Mouse (Mus musculus) liver, embryonic 14.5 days (tissue): ENCODE measurements around the gene Trio. TPM values are rescaled to one million over a fixed set of nuclear protein-coding genes. Genes with fewer than 3 reads are reported as not detected.

Source experiments
- ATAC-seq: fragments of 200-750 bp; cut with Nextera tagmentation; 2 replicates; pipeline ENCODE4 v1.8.0; 2017; ENCODE audit warnings: moderate number of reproducible peaks, mild to moderate bottlenecking, moderate library complexity; ENCODE audit not compliant: insufficient read depth
- DNase-seq, 3 experiments: peaks; one replicate each; pipeline ENCODE4 v3.0.0-alpha.2; 2012 to 2013; ENCODE audit warnings: low read depth in 3 of 3, low spot score in 3 of 3
- H3K27ac ChIP-seq: fragments of 300-500 bp; sonication (generic); 2 replicates; pipeline ENCODE4 v1.5.1; 2014; ENCODE audit warnings: moderate library complexity, mild to moderate bottlenecking, control low read depth, inconsistent platforms
- H3K27me3 ChIP-seq: fragments of 300-500 bp; sonication (generic); 2 replicates; pipeline ENCODE4 v1.6.1; 2014; ENCODE audit warnings: mild to moderate bottlenecking, low read length, moderate library complexity; ENCODE audit not compliant: control insufficient read depth, insufficient read depth
- H3K36me3 ChIP-seq: fragments of 300-500 bp; sonication (generic); replicated peaks from 2 replicates; pipeline ENCODE4 v1.6.1; 2014; ENCODE audit warnings: low read depth; ENCODE audit not compliant: control insufficient read depth, insufficient read depth
- H3K4me1 ChIP-seq, 2 experiments: fragments of 200-500 bp in 1 of 2; fragments of 300-500 bp in 1 of 2; sonication (generic) in 1 of 2; replicated peaks; 2 replicates each; pipeline ENCODE4 v1.6.1; 2012 to 2014; ENCODE audit warnings: antibody characterized with exemption in 1 of 2, inconsistent platforms in 1 of 2, low read length in 1 of 2; ENCODE audit not compliant: control insufficient read depth in 2 of 2, insufficient read depth in 2 of 2
- H3K4me2 ChIP-seq: fragments of 300-500 bp; sonication (generic); 2 replicates; pipeline ENCODE4 v1.6.1; 2014; ENCODE audit warnings: low read depth, mild to moderate bottlenecking, control low read depth, moderate library complexity
- H3K4me3 ChIP-seq, 2 experiments: fragments of 200-500 bp in 1 of 2; fragments of 300-500 bp in 1 of 2; sonication (generic) in 1 of 2; 2 replicates each; pipeline ENCODE4 v1.5.1; 2012 to 2014; ENCODE audit warnings: low read depth in 2 of 2, low read length in 2 of 2, mild to moderate bottlenecking in 2 of 2, control low read depth in 1 of 2, inconsistent platforms in 1 of 2, moderate library complexity in 1 of 2; ENCODE audit not compliant: insufficient read depth in 1 of 2
- H3K9ac ChIP-seq: fragments of 300-500 bp; sonication (generic); replicated peaks from 2 replicates; pipeline ENCODE4 v1.6.1; 2014; ENCODE audit warnings: mild to moderate bottlenecking, control low read depth, moderate library complexity
- H3K9me3 ChIP-seq: fragments of 300-500 bp; sonication (generic); 2 replicates; pipeline ENCODE4 v1.6.1; 2016; ENCODE audit warnings: low read length, mixed read lengths; ENCODE audit not compliant: control insufficient read depth
- CTCF ChIP-seq: IDR thresholded peaks from 2 replicates; pipeline ENCODE4 v1.5.1; 2016; ENCODE audit warnings: antibody characterized with exemption, low read depth, control low read depth
- EP300 ChIP-seq: IDR thresholded peaks from 2 replicates; pipeline ENCODE4 v1.6.1; 2016; ENCODE audit warnings: antibody characterized with exemption, low read depth
- WGBS: fragments of 180-500 bp; shearing (Covaris S2); extraction: QIAGEN DNeasy Blood & Tissue Kit; methylation state at CpG from one replicate; pipeline ENCODE4 v1.1.7; 2014; ENCODE audit not compliant: insufficient replicate concordance; 5-methylcytosine and 5-hydroxymethylcytosine counted together
- polyA plus RNA-seq, 2 experiments: library from polyadenylated mRNA; depleted of rRNA in 1 of 2; stranded (reverse) in 1 of 2; unstranded in 1 of 2; fragments of >200 nt; fragmentation: Nextera tagmentation in 1 of 2; extraction: Ambion mirVana in 1 of 2; gene quantifications; 2 replicates each; pipeline versions ENCODE4 v1.2.1 to v1.2.3; 2012 to 2014

Gene Trio
- polyA plus RNA-seq (2012; rRNA removed) (4.9 and 6.0 TPM in 2 replicates), polyA plus RNA-seq (2014; fragmentation: Nextera tagmentation; extraction: Ambion mirVana) (2.6 and 2.7 TPM in 2 replicates)

DNA sequence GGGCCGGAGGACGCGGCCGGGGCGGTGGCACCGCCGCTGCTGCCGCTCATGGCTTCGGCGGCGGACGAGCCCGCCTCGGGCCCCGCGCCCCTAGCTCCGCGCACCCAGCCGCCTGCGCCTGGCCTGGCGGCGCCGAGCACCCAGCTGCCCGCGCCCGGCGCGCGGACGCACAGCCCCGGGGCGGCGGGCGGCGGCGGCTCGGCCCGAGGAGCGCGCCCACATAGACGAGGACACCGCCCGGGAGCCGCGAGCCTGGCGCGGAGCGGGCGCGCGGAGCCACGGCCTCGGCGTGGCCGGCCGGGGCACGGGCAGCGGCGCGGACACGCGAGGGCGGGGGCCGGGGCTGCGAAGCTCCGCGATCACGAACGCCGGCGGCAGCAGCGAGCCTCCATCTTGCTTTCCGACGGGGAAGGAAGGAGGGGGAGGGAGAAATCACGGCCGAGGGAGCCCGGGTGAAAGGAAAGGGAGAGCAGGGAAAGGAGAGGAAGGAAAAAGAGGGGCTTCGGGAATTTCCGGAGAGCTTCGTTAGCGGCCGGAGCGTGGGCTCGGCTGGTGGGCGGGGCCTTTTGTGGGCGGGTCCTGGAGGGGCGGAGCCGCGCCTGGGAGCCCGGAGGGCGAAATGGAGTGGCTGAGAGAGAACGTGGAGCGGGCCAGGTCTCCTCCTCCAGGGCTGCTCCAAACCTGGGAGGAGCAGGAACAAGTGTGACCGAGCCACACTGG, at the start of gene Trio:
TSS of gene Trio (minus strand) at position 402 of the 720 bp plus-strand sequence.
- TF ChIP-seq EP300 (no peak), CTCF (no peak)
- H3K9ac ChIP-seq = peak within 1 kb of the TSS; percentile 50
- H3K36me3 ChIP-seq = no peaks in the 10 kb centered on the region
- H3K27ac ChIP-seq = no peak within 1 kb of the TSS
- H3K4me3 ChIP-seq = peak within 1 kb of the TSS; percentile 52 to 61
- WGBS = under 1% methylated on average over 91 of the region's 94 CpGs
- H3K4me1 ChIP-seq = peaks cover 0 to 10% of the 10 kb centered on the region in 2 experiments; a peak in 2 of 4 replicates
- peak within 1 kb of the TSS; percentile 67 for H3K4me2 ChIP-seq
- H3K27me3 ChIP-seq = peaks cover 53% of the 10 kb centered on the region
- DNase-seq (peak; percentile 55 to 58 (median 57)), ATAC-seq (peak; percentile 87)
- no peaks in the 10 kb centered on the region for H3K9me3 ChIP-seq

GRCm38 (mm10) chr15:28074416-28074970, 48.8 kb upstream of the Trio start:
- H3K4me2 ChIP-seq = no peak overlapping the region
- 56% methylated on average over 4 of the region's 4 CpGs for WGBS
- DNase-seq = no peak
- no peaks in the 10 kb centered on the region for H3K36me3 ChIP-seq
- H3K4me1 ChIP-seq = no peaks in the 10 kb centered on the region
- no peak for TF ChIP-seq CTCF
- H3K9ac ChIP-seq = no peak overlapping the region
- no peak overlapping the region for H3K4me3 ChIP-seq
- no peak overlapping the region for H3K27ac ChIP-seq
- ATAC-seq = no peak
- H3K9me3 ChIP-seq = no peaks in the 10 kb centered on the region
- H3K27me3 ChIP-seq = no peaks in the 10 kb centered on the region

GRCm38 (mm10) chr15:28071601-28072000, 46.0 kb upstream of the Trio start:
- no peak overlapping the region for H3K27ac ChIP-seq
- no peaks in the 10 kb centered on the region for H3K9me3 ChIP-seq
- 36% methylated on average over 7 of the region's 7 CpGs for WGBS
- no peak overlapping the region for H3K4me3 ChIP-seq
- H3K4me1 ChIP-seq = no peaks in the 10 kb centered on the region
- TF ChIP-seq EP300 = no peak
- no peak for TF ChIP-seq CTCF
- H3K4me2 ChIP-seq = no peak overlapping the region
- H3K9ac ChIP-seq = no peak overlapping the region
- H3K36me3 ChIP-seq = no peaks in the 10 kb centered on the region
- no peaks in the 10 kb centered on the region for H3K27me3 ChIP-seq
- ATAC-seq (no peak), DNase-seq (no peak)

- no peak overlapping the region for H3K4me3 ChIP-seq
- no peak for DNase-seq
- no peak overlapping the region for H3K9ac ChIP-seq
- H3K27me3 ChIP-seq = no peaks in the 10 kb centered on the region
- no peaks in the 10 kb centered on the region for H3K9me3 ChIP-seq
- TF ChIP-seq CTCF = no peak
- no peak for TF ChIP-seq EP300
- H3K4me1 ChIP-seq = no peaks in the 10 kb centered on the region
- peak overlapping the region; percentile 15; the same call in 1 of the 2 replicates for H3K4me2 ChIP-seq
- WGBS = 3% methylated on average over 12 of the region's 12 CpGs
- no peak for ATAC-seq
- H3K36me3 ChIP-seq = no peaks in the 10 kb centered on the region
- H3K27ac ChIP-seq = no peak overlapping the region
Observed at GRCm38 (mm10) chr15:28070771-28071419, 45.2 kb upstream of the Trio start.

- 50% methylated on average over 5 of the region's 5 CpGs for WGBS
- no peak for ATAC-seq
- no peaks in the 10 kb centered on the region for H3K27me3 ChIP-seq
- TF ChIP-seq CTCF = no peak
- TF ChIP-seq EP300 = no peak
- no peaks in the 10 kb centered on the region for H3K4me1 ChIP-seq
- no peaks in the 10 kb centered on the region for H3K9me3 ChIP-seq
- H3K36me3 ChIP-seq = no peaks in the 10 kb centered on the region
- no peak overlapping the region for H3K9ac ChIP-seq
- H3K27ac ChIP-seq = no peak overlapping the region
- H3K4me2 ChIP-seq = no peak overlapping the region
- DNase-seq = no peak
- no peak overlapping the region for H3K4me3 ChIP-seq
Observed at GRCm38 (mm10) chr15:28070221-28070620, 44.6 kb upstream of the Trio start.
